Mouse (Mus musculus): ENCODE measurements around the gene Lpp. TPM values are rescaled to one million over a fixed set of nuclear protein-coding genes. Genes with fewer than 3 reads are reported as not detected.

Gene Lpp
- polyA plus RNA-seq, 1 experiment = 176 TPM

DNA sequence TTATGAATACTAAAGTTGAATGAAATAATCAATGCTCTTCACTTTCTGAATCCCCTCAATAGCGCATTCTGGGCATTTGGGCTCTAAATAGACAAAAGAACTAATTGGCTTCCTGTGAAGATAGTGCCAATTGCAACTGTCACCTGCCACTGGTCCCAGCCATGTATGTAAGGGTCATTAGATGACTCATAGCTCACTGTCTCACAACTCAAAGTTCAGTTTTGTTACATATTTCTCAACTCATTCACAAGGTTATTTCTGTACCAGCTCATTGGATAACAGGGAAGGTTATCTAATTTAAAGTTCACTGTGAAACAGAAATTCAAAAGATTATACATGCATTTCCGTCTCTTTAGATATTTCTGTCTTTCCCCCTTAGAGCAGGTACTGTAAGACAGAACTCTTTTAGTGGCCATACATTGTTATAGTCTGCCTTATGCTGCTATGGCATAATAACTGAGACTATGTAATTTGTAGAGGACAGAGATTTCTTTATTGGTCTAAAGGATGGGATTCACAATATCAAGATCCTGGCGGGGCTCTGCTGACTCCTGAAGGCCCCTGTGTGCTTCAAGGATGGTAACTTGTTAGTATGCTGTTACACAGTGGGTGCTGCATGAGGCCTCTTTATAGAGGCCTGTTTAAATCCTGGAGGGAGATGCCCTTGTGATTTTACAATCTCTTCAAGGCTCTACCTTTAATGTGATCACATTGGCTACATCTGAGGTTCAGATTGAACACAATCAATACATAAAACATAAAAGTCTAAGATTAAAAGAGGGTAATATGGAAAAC is 488.9 kb downstream of the Lpp start:
- TF ChIP-seq CTCF (IDR thresholded peaks at IDR 0.05; ENCODE audit: control insufficient read depth, insufficient read depth, insufficient replicate concordance, low read depth, low read length) (no peak), POLR2A (IDR thresholded peaks at IDR 0.05; ENCODE audit: control insufficient read depth, low read depth, low read length) (no peak)
- H3K4me1 ChIP-seq (ENCODE audit: control insufficient read depth, insufficient read depth, low read length) = no peaks in the 10 kb centered on the region

DNA sequence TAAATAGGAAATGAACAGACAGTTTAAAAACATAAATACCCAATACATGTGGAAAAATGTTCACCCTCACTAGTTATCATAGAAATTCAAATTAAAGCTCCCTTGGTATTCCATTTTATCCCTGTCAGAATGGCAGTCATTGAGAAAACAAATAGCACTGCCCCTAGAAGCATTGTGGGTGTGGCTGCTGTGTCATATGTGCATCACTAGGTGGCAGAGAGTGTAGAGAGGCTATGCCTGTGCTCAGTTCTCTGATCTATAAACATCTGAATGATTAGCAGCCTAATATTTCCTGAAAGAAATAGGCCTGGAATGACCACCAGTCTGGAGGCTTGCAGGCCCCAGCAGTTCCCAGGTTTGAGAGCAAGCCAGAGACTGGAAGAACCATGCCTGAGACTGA is 490.7 kb downstream of the Lpp start:
- no peaks in the 10 kb centered on the region for H3K4me1 ChIP-seq (ENCODE audit: control insufficient read depth, insufficient read depth, low read length)
- H3K4me3 ChIP-seq (ENCODE audit: control insufficient read depth, low read depth, low read length) = no peak overlapping the region
- TF ChIP-seq POLR2A (IDR thresholded peaks at IDR 0.05; ENCODE audit: control insufficient read depth, low read depth, low read length) (no peak), CTCF (IDR thresholded peaks at IDR 0.05; ENCODE audit: control insufficient read depth, insufficient read depth, insufficient replicate concordance, low read depth, low read length) (no peak)
- no peak overlapping the region for H3K27ac ChIP-seq (ENCODE audit: control insufficient read depth, insufficient read depth, low read depth, low read length)
- no peaks in the 10 kb centered on the region for H3K27me3 ChIP-seq (ENCODE audit: control insufficient read depth, insufficient read depth, low read length)
- no peaks in the 10 kb centered on the region for H3K36me3 ChIP-seq (ENCODE audit: control insufficient read depth, insufficient read depth, low read length)

More for the DNA sequence above, 488.9 kb downstream of the Lpp start:
- Histone ChIP-seq H3K27ac (ENCODE audit: control insufficient read depth, insufficient read depth, low read depth, low read length) (no peak overlapping the region), H3K36me3 (ENCODE audit: control insufficient read depth, insufficient read depth, low read length) (no peaks in the 10 kb centered on the region), H3K27me3 (ENCODE audit: control insufficient read depth, insufficient read depth, low read length) (no peaks in the 10 kb centered on the region), H3K4me3 (ENCODE audit: control insufficient read depth, low read depth, low read length) (no peak overlapping the region)

DNA sequence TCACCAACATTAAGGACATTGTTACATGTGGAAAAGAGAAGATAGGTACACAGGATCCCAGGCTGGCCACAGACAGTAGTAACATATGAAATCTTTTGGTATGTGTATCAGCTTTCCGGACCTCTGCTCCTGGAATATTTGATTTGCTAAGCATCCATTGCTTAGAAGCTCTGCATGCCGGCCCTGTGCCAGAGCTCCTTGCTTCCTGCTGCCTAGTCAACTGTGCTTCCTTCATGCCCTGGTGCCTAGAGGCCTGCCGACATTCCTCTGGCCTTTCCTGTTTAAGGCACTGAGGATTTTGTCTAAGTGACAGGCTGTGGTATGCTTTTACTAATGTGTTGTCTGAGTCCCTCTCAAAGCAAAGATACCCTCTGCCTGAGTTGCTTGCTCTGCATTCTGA is 493.0 kb downstream of the Lpp start:
- Histone ChIP-seq H3K27ac (ENCODE audit: control insufficient read depth, insufficient read depth, low read depth, low read length) (no peak overlapping the region), H3K4me1 (ENCODE audit: control insufficient read depth, insufficient read depth, low read length) (no peaks in the 10 kb centered on the region), H3K4me3 (ENCODE audit: control insufficient read depth, low read depth, low read length) (no peak overlapping the region), H3K36me3 (ENCODE audit: control insufficient read depth, insufficient read depth, low read length) (no peaks in the 10 kb centered on the region), H3K27me3 (ENCODE audit: control insufficient read depth, insufficient read depth, low read length) (no peaks in the 10 kb centered on the region)
- TF ChIP-seq CTCF (IDR thresholded peaks at IDR 0.05; ENCODE audit: control insufficient read depth, insufficient read depth, insufficient replicate concordance, low read depth, low read length) = no peak
- no peak for TF ChIP-seq POLR2A (IDR thresholded peaks at IDR 0.05; ENCODE audit: control insufficient read depth, low read depth, low read length)

DNA sequence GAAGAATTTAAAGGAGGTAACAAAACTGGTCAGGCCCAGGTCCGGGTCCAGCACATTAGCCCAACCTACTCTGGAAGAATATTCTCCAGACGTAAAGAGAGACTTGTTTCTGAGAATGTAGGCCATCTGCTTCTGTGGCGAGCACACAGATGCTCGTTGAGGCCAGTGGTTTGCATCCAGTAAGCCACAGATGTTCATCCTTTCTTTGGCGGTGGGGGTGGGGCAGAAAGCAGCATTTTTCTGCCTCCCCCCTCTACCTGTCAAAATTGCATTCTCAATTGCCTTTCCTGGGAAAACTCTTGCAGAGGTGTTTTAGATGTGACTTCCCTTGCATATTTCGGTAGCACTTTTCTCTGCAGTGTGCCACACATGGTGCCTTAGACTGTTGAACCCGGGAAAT is 493.6 kb downstream of the Lpp start:
- H3K27ac ChIP-seq (ENCODE audit: control insufficient read depth, insufficient read depth, low read depth, low read length) = no peak overlapping the region
- H3K27me3 ChIP-seq (ENCODE audit: control insufficient read depth, insufficient read depth, low read length) = no peaks in the 10 kb centered on the region
- H3K4me3 ChIP-seq (ENCODE audit: control insufficient read depth, low read depth, low read length) = no peak overlapping the region
- H3K36me3 ChIP-seq (ENCODE audit: control insufficient read depth, insufficient read depth, low read length) = no peaks in the 10 kb centered on the region
- no peaks in the 10 kb centered on the region for H3K4me1 ChIP-seq (ENCODE audit: control insufficient read depth, insufficient read depth, low read length)
- TF ChIP-seq POLR2A (IDR thresholded peaks at IDR 0.05; ENCODE audit: control insufficient read depth, low read depth, low read length) (no peak), CTCF (IDR thresholded peaks at IDR 0.05; ENCODE audit: control insufficient read depth, insufficient read depth, insufficient replicate concordance, low read depth, low read length) (no peak)

- Histone ChIP-seq H3K4me1 (ENCODE audit: control insufficient read depth, insufficient read depth, low read length) (no peaks in the 10 kb centered on the region), H3K27me3 (ENCODE audit: control insufficient read depth, insufficient read depth, low read length) (no peaks in the 10 kb centered on the region), H3K36me3 (ENCODE audit: control insufficient read depth, insufficient read depth, low read length) (no peaks in the 10 kb centered on the region), H3K27ac (ENCODE audit: control insufficient read depth, insufficient read depth, low read depth, low read length) (no peak overlapping the region), H3K4me3 (ENCODE audit: control insufficient read depth, low read depth, low read length) (no peak overlapping the region)
- TF ChIP-seq POLR2A (IDR thresholded peaks at IDR 0.05; ENCODE audit: control insufficient read depth, low read depth, low read length) (no peak), CTCF (IDR thresholded peaks at IDR 0.05; ENCODE audit: control insufficient read depth, insufficient read depth, insufficient replicate concordance, low read depth, low read length) (no peak)
Observed at GRCm38 (mm10) chr16:24891453-24891852, 498.1 kb downstream of the Lpp start.

- no peaks in the 10 kb centered on the region for H3K4me1 ChIP-seq (ENCODE audit: control insufficient read depth, insufficient read depth, low read length)
Observed at GRCm38 (mm10) chr16:24895160-24895559, 501.9 kb downstream of the Lpp start.

GRCm38 (mm10) chr16:24897641-24898040 is 504.3 kb downstream of the Lpp start:
- TF ChIP-seq CTCF (IDR thresholded peaks at IDR 0.05; ENCODE audit: control insufficient read depth, insufficient read depth, insufficient replicate concordance, low read depth, low read length) = no peak
- no peak for TF ChIP-seq POLR2A (IDR thresholded peaks at IDR 0.05; ENCODE audit: control insufficient read depth, low read depth, low read length)
- no peaks in the 10 kb centered on the region for H3K27me3 ChIP-seq (ENCODE audit: control insufficient read depth, insufficient read depth, low read length)
- no peak overlapping the region for H3K4me3 ChIP-seq (ENCODE audit: control insufficient read depth, low read depth, low read length)
- no peak overlapping the region for H3K27ac ChIP-seq (ENCODE audit: control insufficient read depth, insufficient read depth, low read depth, low read length)
- no peaks in the 10 kb centered on the region for H3K36me3 ChIP-seq (ENCODE audit: control insufficient read depth, insufficient read depth, low read length)
- H3K4me1 ChIP-seq (ENCODE audit: control insufficient read depth, insufficient read depth, low read length) = no peaks in the 10 kb centered on the region

More at GRCm38 (mm10) chr16:24895160-24895559, 501.9 kb downstream of the Lpp start:
- no peak overlapping the region for H3K4me3 ChIP-seq (ENCODE audit: control insufficient read depth, low read depth, low read length)
- TF ChIP-seq POLR2A (IDR thresholded peaks at IDR 0.05; ENCODE audit: control insufficient read depth, low read depth, low read length) = no peak
- no peak for TF ChIP-seq CTCF (IDR thresholded peaks at IDR 0.05; ENCODE audit: control insufficient read depth, insufficient read depth, insufficient replicate concordance, low read depth, low read length)
- H3K27ac ChIP-seq (ENCODE audit: control insufficient read depth, insufficient read depth, low read depth, low read length) = no peak overlapping the region
- no peaks in the 10 kb centered on the region for H3K36me3 ChIP-seq (ENCODE audit: control insufficient read depth, insufficient read depth, low read length)
- no peaks in the 10 kb centered on the region for H3K27me3 ChIP-seq (ENCODE audit: control insufficient read depth, insufficient read depth, low read length)

Measured in testis, adult 2 months (tissue).